Mouse (Mus musculus) adrenal gland, adult 10 weeks (tissue): ENCODE measurements around the gene Stxbp5l. TPM values are rescaled to one million over a fixed set of nuclear protein-coding genes. Genes with fewer than 3 reads are reported as not detected.

Source experiments
- polyA plus RNA-seq: library from polyadenylated mRNA; stranded (reverse); fragments of 350-450 nt; fragmentation: Illumina TruSeq; extraction: RNeasy Lipid Tissue Mini Kit (QIAGEN cat#74804); gene quantifications from one replicate; pipeline ENCODE4 v1.2.3, GENCODE M21; 2014; ENCODE audit warnings: low read depth, low replicate concordance

Stxbp5l gene
- 4.3 TPM for polyA plus RNA-seq

DNA sequence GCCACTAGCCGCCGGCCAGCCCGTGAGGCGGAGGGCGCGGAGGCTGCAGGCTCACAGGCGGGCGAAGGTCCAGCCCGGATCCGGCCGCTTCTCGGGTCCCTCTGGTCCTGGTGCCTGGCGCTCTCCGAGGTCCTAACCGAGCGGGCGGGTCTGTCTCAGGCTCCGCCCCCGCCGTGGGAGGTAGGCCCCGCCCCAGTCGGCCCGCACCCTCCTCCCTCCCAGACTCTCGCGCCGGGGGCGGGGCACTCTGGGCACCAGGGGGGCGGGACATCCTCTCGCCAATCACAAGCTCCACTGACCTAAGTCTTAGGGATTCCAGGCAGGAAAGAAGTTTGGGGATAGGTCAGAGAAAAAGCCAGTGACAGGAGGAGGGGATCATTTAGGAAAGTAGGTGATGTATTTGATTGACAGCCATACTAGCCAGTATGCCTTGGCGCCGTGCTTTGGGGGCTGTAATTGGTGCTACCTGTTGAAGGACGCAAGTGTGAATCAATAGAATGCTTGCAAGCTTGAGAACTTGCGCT, at the start of gene Stxbp5l:
TSS of gene Stxbp5l (minus strand) at position 142 of the 524 bp plus-strand sequence.

Other genes with a start within 250 kb of the Stxbp5l start
- 21.8 TPM for gene Gtf2e1, start 154.8 kb upstream of the Stxbp5l start, polyA plus RNA-seq
- gene Rabl3, start 154.9 kb upstream of the Stxbp5l start, polyA plus RNA-seq: 21.2 TPM
- not detected for gene Hgd, start 195.2 kb upstream of the Stxbp5l start, polyA plus RNA-seq